Mouse (Mus musculus) monocyte, adult 59 days (primary cell): ENCODE measurements around the gene Olfr493. TPM values are rescaled to one million over a fixed set of nuclear protein-coding genes. Genes with fewer than 3 reads are reported as not detected.

ENCODE experiments used
- total RNA-seq, 2 experiments: library from RNA; stranded (reverse); gene quantifications; one replicate each; pipeline ENCODE4 v1.2.4; 2023

Olfr493 gene
- not detected for total RNA-seq

DNA sequence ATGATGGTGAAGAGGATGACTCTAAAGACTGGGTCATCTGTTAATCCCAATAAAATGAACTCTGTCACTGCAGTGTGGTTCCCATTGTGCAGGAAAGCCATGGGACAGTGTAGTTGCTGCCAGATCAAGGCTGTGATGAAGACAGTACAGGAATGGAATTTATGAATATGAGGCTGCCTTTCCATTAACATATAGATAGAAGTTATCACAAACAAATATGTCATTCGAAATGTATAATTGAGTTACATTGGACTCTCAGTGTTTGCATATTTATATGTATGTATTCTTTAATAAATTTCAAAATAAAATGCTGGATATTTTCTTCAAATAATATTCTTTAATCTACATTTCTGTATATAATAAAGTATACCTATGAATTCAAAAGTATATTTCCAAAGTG, at the start of gene Olfr493:
Gene Olfr493 (minus strand): TSS at position 101 of the 400 bp plus-strand sequence.

DNA sequence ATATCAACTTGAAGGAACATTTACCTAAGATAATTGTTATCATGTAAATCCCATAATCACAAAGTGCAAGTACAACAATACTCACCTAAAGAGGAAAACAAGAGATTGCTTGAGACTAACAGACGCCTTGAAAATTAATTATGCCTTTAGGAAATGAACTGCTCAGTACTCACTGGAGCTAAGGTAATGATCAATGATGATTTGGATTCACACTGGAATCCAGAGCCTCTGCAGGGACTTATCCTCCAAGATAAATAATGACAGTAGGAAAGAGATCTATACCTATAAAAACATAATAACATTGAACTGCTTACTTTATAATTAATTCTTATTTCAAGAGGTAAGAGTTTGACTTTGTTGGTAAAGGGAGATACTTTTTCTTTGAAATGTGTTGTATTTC, 46.1 kb upstream of the Olfr493 start, which contains the start of gene Olfr495:
Gene Olfr495 (plus strand): TSS at position 301 of the 400 bp plus-strand sequence.

DNA sequence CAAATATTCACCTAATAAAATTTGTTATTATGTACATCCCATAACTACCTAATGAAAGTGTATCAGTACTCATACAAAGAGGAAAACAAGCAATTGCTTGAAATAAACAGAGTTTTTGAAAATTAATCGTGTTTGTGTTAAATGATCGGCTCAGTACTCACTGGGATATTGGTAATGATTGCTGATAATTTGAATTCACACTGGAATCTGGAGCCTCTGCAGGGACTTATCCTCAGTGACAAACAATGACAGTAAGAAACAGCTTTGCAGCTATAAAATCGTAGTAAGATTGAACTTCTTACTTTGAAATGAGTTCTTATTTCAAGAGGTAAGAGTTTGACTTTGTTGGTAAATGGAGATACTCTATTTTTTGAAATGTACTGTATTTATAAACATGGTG, 18.3 kb upstream of the Olfr493 start, which contains the start of gene Olfr494:
Gene Olfr494 (plus strand): TSS at position 301 of the 400 bp plus-strand sequence.

DNA sequence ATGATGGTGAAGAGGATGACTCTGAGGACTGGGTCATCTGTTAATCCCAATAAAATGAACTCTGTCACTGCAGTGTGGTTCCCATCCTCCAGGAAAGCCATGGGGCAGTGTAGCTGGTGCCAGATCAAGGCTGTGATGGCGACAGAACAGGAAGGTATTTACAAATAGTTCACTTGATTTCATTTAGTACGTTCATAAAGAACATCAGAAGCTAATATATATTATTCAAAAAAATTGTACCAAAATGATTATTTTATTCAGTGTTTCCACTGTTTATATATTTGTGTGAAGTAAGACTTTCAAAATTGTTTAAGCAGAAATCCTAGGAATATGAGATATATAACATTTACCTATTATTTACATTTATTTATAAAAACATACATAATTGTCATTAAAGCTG, 23.2 kb downstream of the Olfr493 start, which contains the start of gene Olfr492:
Gene Olfr492 (minus strand): TSS at position 101 of the 400 bp plus-strand sequence.

DNA sequence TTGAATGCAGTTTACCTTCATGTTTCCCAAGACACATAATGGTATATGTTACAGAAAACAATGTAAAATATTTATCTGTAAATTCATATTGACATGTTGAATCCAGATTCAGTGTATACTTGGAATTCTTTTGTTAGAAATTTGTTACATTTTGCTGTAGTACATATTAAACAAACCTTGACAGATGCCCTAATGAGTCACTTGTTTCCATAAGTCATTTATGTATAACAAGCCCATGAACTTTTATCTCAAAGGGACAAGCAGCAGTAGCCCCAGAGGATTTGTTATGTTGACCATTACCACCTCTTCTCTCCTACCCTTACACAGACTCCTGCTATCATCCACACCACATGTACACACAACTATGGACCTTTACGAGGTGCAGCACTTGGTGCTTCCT, 33.6 kb downstream of the Olfr493 start, which contains the start of gene Olfr491:
Gene Olfr491 (plus strand): TSS at position 301 of the 400 bp plus-strand sequence.

Other genes with a start within 250 kb of the Olfr493 start
- 1 to 10 TPM; 1.5 to 1.8 TPM for gene Olfr482, start 249.4 kb downstream of the Olfr493 start, total RNA-seq
- gene Olfr483, start 246.1 kb downstream of the Olfr493 start, total RNA-seq, result not detected
- not detected for gene Olfr484, start 219.5 kb downstream of the Olfr493 start, total RNA-seq
- gene Olfr485, start 187.1 kb downstream of the Olfr493 start, total RNA-seq, result not detected
- gene Olfr486, start 174.2 kb downstream of the Olfr493 start, total RNA-seq, result not detected
- gene Olfr487, start 132.3 kb downstream of the Olfr493 start, total RNA-seq, result not detected
- not detected for gene Olfr488, start 88.6 kb downstream of the Olfr493 start, total RNA-seq
- not detected for gene Olfr490, start 58.0 kb downstream of the Olfr493 start, total RNA-seq
- not detected for gene Olfr491, start 33.5 kb downstream of the Olfr493 start, total RNA-seq
- gene Olfr492, start 23.3 kb downstream of the Olfr493 start, total RNA-seq, result not detected
- not detected for gene Olfr494, start 18.4 kb upstream of the Olfr493 start, total RNA-seq
- not detected for gene Olfr495, start 46.2 kb upstream of the Olfr493 start, total RNA-seq
- gene Olfr497, start 73.4 kb upstream of the Olfr493 start, total RNA-seq, result not detected
- not detected for gene Olfr498, start 118.3 kb upstream of the Olfr493 start, total RNA-seq
- gene Olfr502, start 178.1 kb upstream of the Olfr493 start, total RNA-seq, result not detected
- gene Olfr503, start 197.5 kb upstream of the Olfr493 start, total RNA-seq, result not detected
- gene Olfr504, start 218.8 kb upstream of the Olfr493 start, total RNA-seq, result not detected